Mouse (Mus musculus) hindlimb bud, embryonic 11.5 days (tissue): ENCODE data around the gene Fscn2.
"Not testable (repeated sequence)": the region's sequence is repeated elsewhere in the genome, so short reads cannot be mapped to it uniquely, and the experiment has no call there.

Experiments
- DNase-seq: peaks from one replicate; pipeline ENCODE4 v3.0.0-alpha.2; 2012; ENCODE audit warnings: low read depth, low spot score; ENCODE audit errors: extremely low spot score

Gene Fscn2

DNA sequence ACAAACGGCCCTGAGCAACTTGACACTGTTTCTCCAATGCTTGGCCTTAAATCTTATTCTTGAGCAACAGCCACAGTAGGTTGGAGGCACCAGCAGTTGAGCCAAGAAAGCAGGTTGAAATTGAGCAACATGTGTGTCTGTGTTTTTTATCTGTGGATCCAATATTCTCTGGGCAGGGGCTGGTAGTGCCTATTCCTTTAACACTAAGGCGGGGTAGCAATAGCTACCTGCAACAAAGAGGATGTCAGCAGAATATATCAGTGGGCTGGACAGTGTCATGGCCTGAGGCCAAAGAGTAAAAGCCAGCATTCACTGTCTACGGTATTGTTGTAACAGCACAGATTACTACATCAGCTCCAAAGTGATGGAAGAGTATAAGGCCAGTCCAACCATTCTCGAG is 34.3 kb downstream of the Fscn2 start:
- DNase-seq: no peak

DNA sequence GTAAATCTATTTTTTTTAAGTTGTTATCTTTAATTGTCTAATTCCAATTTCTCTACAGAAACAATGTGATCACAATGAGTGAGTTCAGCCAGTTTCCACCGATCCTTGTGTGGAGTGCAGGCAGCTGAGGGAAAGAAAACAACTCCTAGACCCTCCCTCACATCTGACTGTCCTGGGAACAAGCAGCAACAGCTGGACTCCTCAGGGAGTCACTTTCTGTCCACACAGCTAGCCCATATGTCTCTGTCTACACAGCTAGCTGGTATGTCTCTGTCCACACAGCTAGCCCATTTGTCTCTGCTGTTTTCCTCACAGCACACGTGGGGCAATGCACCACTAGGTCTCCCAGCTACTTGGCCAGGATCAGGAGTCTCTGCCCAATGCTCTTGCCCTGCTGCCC is 36.3 kb downstream of the Fscn2 start:
- no peak for DNase-seq

DNA sequence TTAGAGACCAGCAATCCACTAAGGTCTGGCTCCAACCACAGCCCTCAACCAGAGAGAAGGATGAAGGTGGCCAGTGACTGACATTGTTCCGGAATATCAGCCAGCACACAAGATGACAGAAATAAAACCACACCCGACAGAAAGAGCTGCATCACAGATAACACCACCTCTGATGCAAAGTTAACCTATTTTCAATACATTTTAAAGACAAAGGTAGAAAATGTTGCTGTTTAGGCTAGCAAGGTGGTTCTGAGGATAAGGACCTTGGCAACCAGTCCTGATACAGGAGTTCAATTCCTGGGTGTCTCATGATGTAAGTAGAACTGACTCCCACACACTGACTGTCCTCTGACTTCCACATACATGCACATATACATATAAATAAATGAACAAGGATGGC is 38.0 kb downstream of the Fscn2 start:
- DNase-seq: no peak

DNA sequence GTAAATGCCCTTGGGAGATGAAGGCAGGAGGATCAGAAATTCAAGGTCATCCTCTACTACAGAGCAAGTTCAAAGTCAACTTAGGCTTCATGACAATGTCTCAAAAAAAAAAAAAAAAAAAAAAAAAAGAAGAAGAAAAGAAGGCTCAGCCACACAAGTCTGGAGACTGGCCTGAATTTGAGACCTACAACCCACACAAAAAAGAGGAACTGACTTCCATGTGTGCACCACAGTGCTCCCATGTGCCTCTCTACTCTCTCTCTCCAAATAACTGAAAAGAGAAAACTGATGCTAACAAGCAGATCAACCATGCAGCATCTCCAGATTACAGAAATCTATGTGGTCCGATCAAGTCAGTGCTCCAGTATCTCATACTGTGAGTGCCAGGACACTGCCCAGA is 43.5 kb downstream of the Fscn2 start:
- DNase-seq: no peak

DNA sequence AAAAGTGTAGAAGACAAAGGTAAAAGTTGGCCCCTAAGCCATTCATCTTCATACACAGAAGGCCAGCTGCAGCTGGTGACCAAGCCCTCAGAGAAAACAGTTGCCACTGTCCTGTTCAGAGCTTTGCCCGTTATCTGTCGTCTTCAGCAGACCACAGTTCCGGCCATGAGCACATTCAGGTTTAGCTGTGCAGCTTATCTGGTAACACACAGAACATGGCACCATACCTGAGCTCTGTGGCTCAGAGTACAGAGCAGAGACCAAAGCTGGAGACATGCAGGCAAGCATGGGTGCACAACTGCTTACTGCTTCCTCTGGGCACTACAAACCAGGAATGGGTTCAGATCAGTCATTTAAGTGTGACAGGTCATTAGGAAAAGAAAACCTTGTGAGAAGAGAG is 44.5 kb downstream of the Fscn2 start:
- no peak for DNase-seq

DNA sequence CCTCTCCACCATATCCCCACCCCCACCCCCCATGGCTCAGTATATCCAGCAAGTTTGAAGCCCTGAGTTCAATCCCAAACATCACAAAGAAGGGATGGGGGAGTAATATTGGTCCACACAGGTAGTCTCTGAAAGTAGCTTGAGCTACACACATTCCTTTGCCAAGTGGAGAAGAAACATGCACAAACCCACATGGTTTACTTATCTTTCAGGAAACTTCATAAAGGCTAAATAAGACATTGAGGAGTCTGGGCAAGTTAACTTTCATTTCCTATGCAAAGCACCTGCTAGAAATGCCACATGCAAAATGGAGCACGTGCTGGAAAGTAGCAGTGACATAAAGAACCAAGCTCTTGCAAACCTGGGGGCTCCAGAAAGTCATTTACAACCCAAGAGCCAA is 45.1 kb downstream of the Fscn2 start:
- DNase-seq: no peak

DNA sequence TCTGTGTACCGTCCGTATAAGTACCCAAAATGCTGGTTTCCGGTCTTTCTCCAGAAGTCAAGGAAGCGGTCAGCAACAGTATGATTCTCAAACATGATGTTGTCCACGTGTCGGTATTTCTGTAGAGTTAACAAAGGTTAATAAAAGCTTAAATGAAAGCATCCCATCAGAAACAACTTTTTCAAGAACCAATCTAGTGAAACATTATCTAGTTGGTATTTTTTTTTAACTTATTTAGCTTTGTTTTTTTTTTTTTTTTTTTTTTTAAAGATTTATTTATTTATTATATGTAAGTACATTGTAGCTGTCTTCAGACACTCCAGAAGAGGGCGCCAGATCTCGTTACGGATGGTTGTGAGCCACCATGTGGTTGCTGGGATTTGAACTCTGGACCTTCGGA is 52.3 kb downstream of the Fscn2 start:
- DNase-seq: not testable (repeated sequence)
